Mouse (Mus musculus): ENCODE data around the gene Nedd8.

Gene Nedd8

GRCm38 (mm10) chr14:55616844-55617243 is 55.1 kb downstream of the Nedd8 start:
- in situ Hi-C loops (cut with MboI, MseI), result no loop called here

GRCm38 (mm10) chr14:55615876-55616275 is 56.0 kb downstream of the Nedd8 start:
- in situ Hi-C loops (cut with MboI, MseI), result no loop called here

GRCm38 (mm10) chr14:55614565-55615178 is 57.3 kb downstream of the Nedd8 start:
- in situ Hi-C loops (cut with MboI, MseI), result no loop called here

- in situ Hi-C loops (cut with MboI, MseI), result no loop called here
Measured at GRCm38 (mm10) chr14:55613346-55613745, 58.6 kb downstream of the Nedd8 start.

Data from T-helper 1 cell (primary cell).